Mouse (Mus musculus): ENCODE data around the gene Mta1. TPM values are rescaled to one million over a fixed set of nuclear protein-coding genes. Genes with fewer than 3 reads are reported as not detected.

Gene Mta1
- polyA plus RNA-seq, 1 experiment from 2014 or later: 3.4 TPM

DNA sequence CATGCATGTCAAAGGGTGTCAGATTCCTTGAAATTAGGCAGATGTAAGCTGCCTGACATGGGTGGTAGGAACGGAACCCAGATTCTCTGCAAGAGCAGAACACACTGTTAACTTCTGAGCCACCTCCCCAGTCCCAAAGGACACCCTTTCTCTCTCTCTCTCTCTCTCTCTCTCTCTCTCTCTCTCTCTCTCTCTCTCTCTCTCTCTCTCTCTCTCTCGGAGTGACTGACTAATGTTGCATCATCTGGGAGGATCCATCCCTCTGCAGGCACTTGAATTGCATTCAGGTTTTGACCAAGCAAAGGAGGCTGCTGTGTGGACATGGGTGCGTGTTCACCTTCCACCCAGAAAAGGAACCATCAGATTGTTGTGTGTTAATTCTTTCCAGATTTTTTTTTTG lies 10.8 kb upstream of the Mta1 start:
- 52% methylated on average over 3 of the region's 3 CpGs for WGBS (ENCODE audit: insufficient replicate concordance)
- Histone ChIP-seq H3K4me1 (ENCODE audit: control insufficient read depth, low read depth, low read length) (no peaks in the 10 kb centered on the region), H3K4me3 (ENCODE audit: low read depth, low read length) (no peak overlapping the region), H3K4me2 (ENCODE audit: low read depth, low read length) (no peak overlapping the region), H3K27ac (ENCODE audit: low read length) (no peak overlapping the region), H3K27me3 (ENCODE audit: control insufficient read depth, insufficient read depth, low read depth, low read length) (no peaks in the 10 kb centered on the region; the same call in 1 of the 2 replicates), H3K9ac (ENCODE audit: low read depth, low read length) (no peak overlapping the region), H3K36me3 (ENCODE audit: control insufficient read depth, insufficient read depth) (no peaks in the 10 kb centered on the region), H3K9me3 (replicated peaks; ENCODE audit: control insufficient read depth, low read length) (no peaks in the 10 kb centered on the region)
- no peak for ATAC-seq (ENCODE audit: low read depth)

DNA sequence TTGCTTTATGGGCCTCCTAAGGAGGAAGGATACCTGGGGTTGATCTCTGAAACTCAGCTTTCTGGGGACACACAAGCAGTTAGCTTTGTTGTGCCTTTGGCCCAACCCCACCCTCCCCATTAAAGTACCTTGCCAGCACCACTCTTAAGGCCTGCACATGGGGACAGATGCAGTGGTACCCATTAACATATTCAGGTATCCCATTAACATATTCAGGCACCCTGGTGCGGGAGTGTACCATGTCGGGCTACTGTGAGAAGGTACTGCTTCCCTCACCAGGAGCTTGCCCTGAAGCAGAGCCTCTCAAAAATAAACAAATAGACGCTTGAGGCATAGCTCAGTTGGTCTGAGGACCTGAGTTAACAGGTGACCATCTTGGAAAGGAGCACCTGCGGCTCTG lies 10.1 kb upstream of the Mta1 start:
- no peak overlapping the region for H3K9ac ChIP-seq (ENCODE audit: low read depth, low read length)
- no peak overlapping the region for H3K4me2 ChIP-seq (ENCODE audit: low read depth, low read length)
- H3K4me1 ChIP-seq (ENCODE audit: control insufficient read depth, low read depth, low read length): no peaks in the 10 kb centered on the region
- no peak for ATAC-seq (ENCODE audit: low read depth)
- no peaks in the 10 kb centered on the region for H3K36me3 ChIP-seq (ENCODE audit: control insufficient read depth, insufficient read depth)
- no peak overlapping the region for H3K27ac ChIP-seq (ENCODE audit: low read length)
- no peaks in the 10 kb centered on the region; the same call in 1 of the 2 replicates for H3K27me3 ChIP-seq (ENCODE audit: control insufficient read depth, insufficient read depth, low read depth, low read length)
- H3K4me3 ChIP-seq (ENCODE audit: low read depth, low read length): no peak overlapping the region
- no peaks in the 10 kb centered on the region for H3K9me3 ChIP-seq (replicated peaks; ENCODE audit: control insufficient read depth, low read length)
- WGBS (ENCODE audit: insufficient replicate concordance): 47% methylated on average over 4 of the region's 4 CpGs

DNA sequence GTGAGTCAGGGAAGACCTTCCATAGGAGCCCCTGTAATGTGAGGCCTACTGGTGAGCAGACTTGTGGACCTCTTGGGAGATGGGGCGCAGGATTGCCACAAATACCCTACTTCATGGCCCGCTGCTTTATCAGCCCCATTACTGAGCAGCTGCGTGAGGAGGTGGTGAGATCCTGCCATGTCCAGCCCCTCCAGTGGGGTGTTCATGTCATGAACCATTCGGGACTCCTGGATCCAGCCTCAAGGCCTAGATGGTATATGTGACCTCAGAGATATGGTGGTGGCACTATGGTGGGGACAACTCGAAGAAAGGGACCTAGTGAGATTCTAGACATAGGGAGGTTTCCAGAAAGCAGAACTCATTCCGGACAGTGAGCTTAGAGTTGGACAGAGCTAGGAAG lies 9.0 kb upstream of the Mta1 start:
- Histone ChIP-seq H3K9ac (ENCODE audit: low read depth, low read length) (no peak overlapping the region), H3K9me3 (replicated peaks; ENCODE audit: control insufficient read depth, low read length) (no peaks in the 10 kb centered on the region), H3K4me1 (ENCODE audit: control insufficient read depth, low read depth, low read length) (no peaks in the 10 kb centered on the region), H3K36me3 (ENCODE audit: control insufficient read depth, insufficient read depth) (no peaks in the 10 kb centered on the region), H3K27me3 (ENCODE audit: control insufficient read depth, insufficient read depth, low read depth, low read length) (no peaks in the 10 kb centered on the region; the same call in 1 of the 2 replicates), H3K27ac (ENCODE audit: low read length) (no peak overlapping the region), H3K4me3 (ENCODE audit: low read depth, low read length) (no peak overlapping the region), H3K4me2 (ENCODE audit: low read depth, low read length) (no peak overlapping the region)
- no peak for ATAC-seq (ENCODE audit: low read depth)
- WGBS (ENCODE audit: insufficient replicate concordance): 68% methylated on average over 6 of the region's 6 CpGs

DNA sequence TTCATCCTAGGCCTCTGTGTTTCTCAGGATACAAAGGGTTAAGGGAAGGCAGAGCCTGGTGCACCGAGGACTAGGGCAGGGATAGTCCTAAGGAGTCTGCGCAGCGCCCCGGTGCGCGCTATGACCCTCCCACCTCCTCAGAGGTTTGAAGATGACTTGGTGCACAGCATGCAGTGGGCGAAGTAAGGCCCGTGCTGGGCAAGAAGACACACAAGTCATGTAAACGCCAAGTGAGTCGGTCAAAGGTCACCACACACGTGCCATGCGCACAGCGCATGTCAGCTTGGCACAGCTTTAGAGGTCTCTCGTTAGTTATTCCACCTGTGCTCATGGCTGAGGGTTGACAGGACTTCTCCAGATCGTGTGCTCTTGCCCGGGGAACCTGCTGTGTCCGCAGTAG lies 8.0 kb upstream of the Mta1 start:
- H3K4me3 ChIP-seq (ENCODE audit: low read depth, low read length): no peak overlapping the region
- 79% methylated on average over 17 of the region's 17 CpGs for WGBS (ENCODE audit: insufficient replicate concordance)
- no peaks in the 10 kb centered on the region for H3K9me3 ChIP-seq (replicated peaks; ENCODE audit: control insufficient read depth, low read length)
- ATAC-seq (ENCODE audit: low read depth): no peak
- no peaks in the 10 kb centered on the region; the same call in 1 of the 2 replicates for H3K27me3 ChIP-seq (ENCODE audit: control insufficient read depth, insufficient read depth, low read depth, low read length)
- no peaks in the 10 kb centered on the region for H3K36me3 ChIP-seq (ENCODE audit: control insufficient read depth, insufficient read depth)
- no peak overlapping the region for H3K4me2 ChIP-seq (ENCODE audit: low read depth, low read length)
- H3K27ac ChIP-seq (ENCODE audit: low read length): no peak overlapping the region
- H3K4me1 ChIP-seq (ENCODE audit: control insufficient read depth, low read depth, low read length): no peaks in the 10 kb centered on the region
- no peak overlapping the region for H3K9ac ChIP-seq (ENCODE audit: low read depth, low read length)

DNA sequence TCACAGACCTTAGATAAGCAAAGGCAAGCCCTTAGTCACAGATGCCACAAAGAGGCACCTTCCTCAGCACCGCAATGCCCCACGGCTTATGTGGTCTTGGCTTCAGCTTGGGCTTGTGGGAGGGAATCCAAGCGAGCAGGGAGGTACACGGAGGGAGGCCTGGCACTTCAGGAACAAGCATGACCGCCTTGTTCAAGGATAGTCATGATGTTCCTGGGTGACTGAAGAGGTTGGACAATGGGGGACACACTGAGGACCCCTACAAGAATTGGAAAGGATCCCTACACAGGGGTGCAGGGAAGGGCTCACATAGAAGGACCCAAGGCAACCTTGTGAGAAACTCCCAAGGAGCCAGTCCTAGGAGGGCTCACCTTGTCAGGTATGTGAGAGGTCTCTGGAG lies 1.0 kb upstream of the Mta1 start:
- H3K9ac ChIP-seq (ENCODE audit: low read depth, low read length): no peak overlapping the region
- H3K9me3 ChIP-seq (replicated peaks; ENCODE audit: control insufficient read depth, low read length): no peaks in the 10 kb centered on the region
- whole genome bisulfite sequencing (ENCODE audit: insufficient replicate concordance): 67% methylated on average over 5 of the region's 5 CpGs
- H3K4me3 ChIP-seq (ENCODE audit: low read depth, low read length): no peak overlapping the region
- no peak for ATAC-seq (ENCODE audit: low read depth)
- H3K27me3 ChIP-seq (ENCODE audit: control insufficient read depth, insufficient read depth, low read depth, low read length): no peaks in the 10 kb centered on the region; the same call in none of the 2 replicates
- no peak overlapping the region for H3K4me2 ChIP-seq (ENCODE audit: low read depth, low read length)
- peaks cover 26% of the 10 kb centered on the region for H3K4me1 ChIP-seq (ENCODE audit: control insufficient read depth, low read depth, low read length)
- no peak overlapping the region for H3K27ac ChIP-seq (ENCODE audit: low read length)
- no peaks in the 10 kb centered on the region for H3K36me3 ChIP-seq (ENCODE audit: control insufficient read depth, insufficient read depth)

DNA sequence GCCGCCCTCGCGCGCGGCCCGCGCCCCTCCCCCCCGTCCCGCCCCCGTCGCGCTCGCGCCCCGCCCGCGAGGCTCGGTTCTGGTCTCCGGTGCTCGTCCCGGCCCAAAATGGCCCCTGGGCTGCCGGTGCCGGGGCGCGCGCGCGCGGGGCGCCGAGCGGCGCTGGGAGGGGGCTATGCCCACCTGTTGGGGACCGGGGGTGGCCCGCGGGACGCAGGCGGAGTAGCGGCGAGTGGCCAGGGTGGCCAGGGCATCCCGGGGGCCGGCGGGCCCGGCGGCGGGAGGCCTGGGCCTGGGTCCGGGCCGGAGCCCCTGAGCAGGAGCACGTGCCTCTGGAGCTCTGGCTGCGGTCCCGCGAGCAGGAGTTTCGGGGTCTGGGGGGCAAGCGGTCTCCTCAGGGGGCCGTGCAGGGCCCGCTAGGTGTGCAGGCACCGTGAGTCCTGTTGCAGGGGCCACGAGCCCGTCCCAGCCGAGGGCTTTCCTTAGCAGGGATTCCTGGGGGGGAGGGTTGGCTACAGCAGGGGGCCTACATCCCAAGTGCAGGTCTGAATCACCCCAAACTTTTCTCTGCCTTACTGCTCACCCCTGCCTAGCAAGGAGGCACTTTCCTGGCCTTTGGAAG lies 563 bp downstream of the Mta1 start:
- H3K4me2 ChIP-seq (ENCODE audit: low read depth, low read length): peak overlapping the region; percentile 95
- H3K27me3 ChIP-seq (ENCODE audit: control insufficient read depth, insufficient read depth, low read depth, low read length): no peaks in the 10 kb centered on the region; the same call in none of the 2 replicates
- no peaks in the 10 kb centered on the region for H3K9me3 ChIP-seq (replicated peaks; ENCODE audit: control insufficient read depth, low read length)
- peak overlapping the region; percentile 90 for H3K9ac ChIP-seq (ENCODE audit: low read depth, low read length)
- peak overlapping the region; percentile 92 for H3K4me3 ChIP-seq (ENCODE audit: low read depth, low read length)
- 0% methylated on average over 26 of the region's 60 CpGs for WGBS (ENCODE audit: insufficient replicate concordance)
- peak overlapping the region; percentile 78 for H3K27ac ChIP-seq (ENCODE audit: low read length)
- H3K36me3 ChIP-seq (ENCODE audit: control insufficient read depth, insufficient read depth): no peaks in the 10 kb centered on the region
- peak; percentile 28; the same call in 1 of the 2 replicates for ATAC-seq (ENCODE audit: low read depth)
- H3K4me1 ChIP-seq (ENCODE audit: control insufficient read depth, low read depth, low read length): peaks cover 41% of the 10 kb centered on the region

DNA sequence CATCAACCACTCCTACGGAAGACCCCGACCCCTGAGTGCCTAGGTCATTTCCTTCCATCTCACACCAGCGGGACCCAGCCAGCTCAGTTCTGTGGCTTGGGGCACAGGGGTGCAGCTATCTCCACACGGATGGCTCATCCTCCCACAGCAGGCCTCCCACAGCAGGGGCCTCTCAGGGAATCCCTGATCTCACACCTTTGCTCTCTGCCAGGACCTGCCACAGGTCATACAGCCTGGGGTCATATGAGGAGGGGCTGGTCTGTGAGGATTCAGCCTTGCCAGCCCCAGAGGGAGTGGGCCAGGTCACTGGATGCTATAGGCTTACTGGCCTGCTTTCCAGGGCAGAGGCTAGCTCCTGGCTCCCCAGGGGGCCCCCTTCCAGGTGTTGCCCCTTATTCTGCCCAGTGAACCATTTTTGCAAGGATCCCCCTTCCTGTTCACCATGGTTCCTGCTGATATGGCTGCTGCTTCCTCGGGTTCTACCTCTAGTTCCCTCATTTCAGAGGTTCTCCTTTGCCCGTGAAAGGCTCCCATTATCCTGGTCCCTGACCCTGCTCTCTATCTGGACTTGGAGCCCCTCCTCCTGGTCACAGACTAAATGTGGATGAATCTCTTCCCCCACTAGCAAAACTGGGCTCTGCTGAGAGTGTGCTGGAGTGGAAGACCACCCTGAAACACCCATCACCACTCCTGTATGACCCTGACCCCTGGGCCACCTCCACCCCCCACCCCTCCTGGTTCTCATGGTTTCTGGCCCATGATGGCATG lies 1.6 kb downstream of the Mta1 start:
- Histone ChIP-seq H3K9ac (ENCODE audit: low read depth, low read length) (peak overlapping the region; percentile 90), H3K4me2 (ENCODE audit: low read depth, low read length) (peak overlapping the region; percentile 95), H3K27me3 (ENCODE audit: control insufficient read depth, insufficient read depth, low read depth, low read length) (no peaks in the 10 kb centered on the region; the same call in none of the 2 replicates), H3K4me3 (ENCODE audit: low read depth, low read length) (peak overlapping the region; percentile 92), H3K27ac (ENCODE audit: low read length) (no peak overlapping the region), H3K4me1 (ENCODE audit: control insufficient read depth, low read depth, low read length) (peaks cover 51% of the 10 kb centered on the region), H3K36me3 (ENCODE audit: control insufficient read depth, insufficient read depth) (no peaks in the 10 kb centered on the region), H3K9me3 (replicated peaks; ENCODE audit: control insufficient read depth, low read length) (no peaks in the 10 kb centered on the region)
- ATAC-seq (ENCODE audit: low read depth): no peak
- 11% methylated on average over 6 of the region's 6 CpGs for WGBS (ENCODE audit: insufficient replicate concordance)

DNA sequence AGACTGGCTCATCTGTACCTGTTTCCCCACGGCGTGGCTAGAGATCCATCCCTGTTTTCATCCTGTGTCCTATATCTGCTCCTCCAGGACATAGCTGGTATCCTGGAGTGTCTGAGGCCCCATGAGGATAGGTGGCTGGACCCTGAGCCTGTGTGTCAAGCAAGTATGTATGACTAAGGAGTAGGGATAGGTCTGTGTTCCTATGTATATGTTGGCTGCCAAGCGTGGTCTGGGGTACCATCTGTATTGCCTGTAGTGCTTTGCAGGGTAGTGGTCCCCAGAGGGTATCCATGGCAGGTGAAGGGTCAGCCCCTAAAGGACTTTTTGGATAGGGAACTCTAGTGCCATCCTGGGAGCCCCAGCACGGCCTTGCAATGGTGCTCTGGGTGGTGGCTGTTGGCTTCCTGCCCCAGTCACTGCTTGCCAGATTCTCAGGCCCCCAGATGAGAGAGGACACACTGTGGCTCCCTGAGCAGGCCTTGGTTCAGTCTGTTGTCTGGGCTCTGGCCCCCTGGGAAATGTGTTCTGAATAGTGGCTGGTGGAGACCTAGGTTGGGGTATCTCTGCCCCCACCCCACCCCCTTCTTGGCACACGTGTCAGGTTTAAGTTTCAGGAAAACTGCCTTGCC lies 2.5 kb downstream of the Mta1 start:
- H3K4me1 ChIP-seq (ENCODE audit: control insufficient read depth, low read depth, low read length): peaks cover 54% of the 10 kb centered on the region

More for the DNA sequence above, 2.5 kb downstream of the Mta1 start:
- Histone ChIP-seq H3K4me3 (ENCODE audit: low read depth, low read length) (no peak overlapping the region), H3K27ac (ENCODE audit: low read length) (no peak overlapping the region), H3K9ac (ENCODE audit: low read depth, low read length) (no peak overlapping the region), H3K4me2 (ENCODE audit: low read depth, low read length) (no peak overlapping the region), H3K9me3 (replicated peaks; ENCODE audit: control insufficient read depth, low read length) (no peaks in the 10 kb centered on the region), H3K36me3 (ENCODE audit: control insufficient read depth, insufficient read depth) (no peaks in the 10 kb centered on the region), H3K27me3 (ENCODE audit: control insufficient read depth, insufficient read depth, low read depth, low read length) (no peaks in the 10 kb centered on the region; the same call in none of the 2 replicates)
- WGBS (ENCODE audit: insufficient replicate concordance): 63% methylated on average over 5 of the region's 5 CpGs
- ATAC-seq (ENCODE audit: low read depth): no peak
